Mouse (Mus musculus) heart, embryonic 10.5 days (tissue): Measurements from ENCODE around the gene Kcnd1. TPM values are rescaled to one million over a fixed set of nuclear protein-coding genes. Genes with fewer than 3 reads are reported as not detected.
"Not testable (repeated sequence)": the region's sequence is repeated elsewhere in the genome, so short reads cannot be mapped to it uniquely, and the experiment has no call there.

ENCODE experiments used
- DNase-seq: peaks from one replicate; pipeline ENCODE4 v3.0.0-alpha.2; 2017; ENCODE audit warnings: low spot score
- H3K27ac ChIP-seq: fragments of 300-500 bp; sonication (generic); 2 replicates; pipeline ENCODE4 v1.5.1; 2016; ENCODE audit warnings: mild to moderate bottlenecking
- H3K27me3 ChIP-seq: fragments of 300-500 bp; sonication (generic); 2 replicates; pipeline ENCODE4 v1.6.1; 2016; ENCODE audit warnings: mild to moderate bottlenecking; ENCODE audit not compliant: poor library complexity, insufficient read depth, severe bottlenecking
- H3K36me3 ChIP-seq: fragments of 300-500 bp; sonication (generic); 2 replicates; pipeline ENCODE4 v1.6.1; 2016; ENCODE audit warnings: mild to moderate bottlenecking, moderate library complexity
- H3K4me1 ChIP-seq: fragments of 300-500 bp; sonication (generic); 2 replicates; pipeline ENCODE4 v1.6.1; 2016; ENCODE audit warnings: mild to moderate bottlenecking
- H3K4me3 ChIP-seq: fragments of 300-500 bp; sonication (generic); 2 replicates; pipeline ENCODE4 v1.5.1; 2016; ENCODE audit warnings: mild to moderate bottlenecking, moderate library complexity
- H3K9me3 ChIP-seq: fragments of 300-500 bp; sonication (generic); 2 replicates; pipeline ENCODE4 v1.6.1; 2016; ENCODE audit warnings: mild to moderate bottlenecking, moderate library complexity
- WGBS: fragments of 180-500 bp; shearing (Covaris S2); methylation state at CpG from one replicate; pipeline ENCODE4 v1.1.7; 2016; 5-methylcytosine and 5-hydroxymethylcytosine counted together
- polyA plus RNA-seq: library from polyadenylated mRNA; unstranded; fragments of >200 nt; fragmentation: Nextera tagmentation; extraction: Ambion mirVana; gene quantifications from 2 replicates; pipeline ENCODE4 v1.2.1, GENCODE M21; 2016

The Kcnd1 gene
- polyA plus RNA-seq, 1 experiment from 2014 or later: 1.4 TPM

- DNase-seq: no peak
- Histone ChIP-seq H3K4me3 (no peak overlapping the region), H3K27me3 (no peaks in the 10 kb centered on the region), H3K4me1 (no peaks in the 10 kb centered on the region), H3K27ac (no peak overlapping the region), H3K36me3 (peaks cover 24% of the 10 kb centered on the region), H3K9me3 (no peaks in the 10 kb centered on the region)
- WGBS: 81% methylated on average over 3 of the region's 3 CpGs
Measured at GRCm38 (mm10) chrX:7797327-7797726, 24.8 kb upstream of the Kcnd1 start.

GRCm38 (mm10) chrX:7802157-7802556, 19.9 kb upstream of the Kcnd1 start:
- not testable (repeated sequence) for H3K27ac ChIP-seq, H3K4me1 ChIP-seq, H3K9me3 ChIP-seq, H3K27me3 ChIP-seq, H3K4me3 ChIP-seq, DNase-seq
- peaks cover 55% of the 10 kb centered on the region for H3K36me3 ChIP-seq
- 80% methylated on average over 2 of the region's 2 CpGs for WGBS

- H3K4me1 ChIP-seq, H3K4me3 ChIP-seq, H3K9me3 ChIP-seq, H3K27ac ChIP-seq, DNase-seq, H3K27me3 ChIP-seq: not testable (repeated sequence)
- 48% methylated on average over 8 of the region's 8 CpGs for WGBS
- H3K36me3 ChIP-seq: peaks cover 47% of the 10 kb centered on the region; the same call in 1 of the 2 replicates
Measured at GRCm38 (mm10) chrX:7815016-7815415, 7.1 kb upstream of the Kcnd1 start.

- no peaks in the 10 kb centered on the region for H3K4me1 ChIP-seq
- DNase-seq: peak; percentile 77
- no peaks in the 10 kb centered on the region for H3K27me3 ChIP-seq
- 52% methylated on average over 1 of the region's 1 CpGs for WGBS
- no peaks in the 10 kb centered on the region for H3K9me3 ChIP-seq
- H3K4me3 ChIP-seq: no peak overlapping the region
- H3K27ac ChIP-seq: no peak overlapping the region
- no peaks in the 10 kb centered on the region for H3K36me3 ChIP-seq
Measured at GRCm38 (mm10) chrX:7837146-7837545, 15.1 kb downstream of the Kcnd1 start.

- Histone ChIP-seq H3K36me3 (no peaks in the 10 kb centered on the region), H3K27me3 (no peaks in the 10 kb centered on the region), H3K9me3 (no peaks in the 10 kb centered on the region), H3K4me3 (peak overlapping the region; percentile 84), H3K4me1 (no peaks in the 10 kb centered on the region), H3K27ac (peak overlapping the region; percentile 64; the same call in 1 of the 2 replicates)
- no peak for DNase-seq
- 13% methylated on average over 7 of the region's 7 CpGs for WGBS
Measured at GRCm38 (mm10) chrX:7840842-7841162, 18.7 kb downstream of the Kcnd1 start.

GRCm38 (mm10) chrX:7841163-7842162, 19.4 kb downstream of the Kcnd1 start, which contains the start of gene Otud5:
TSS of gene Otud5 (plus strand) at chrX:7841364.
- 11% methylated on average over 74 of the region's 74 CpGs for WGBS
- H3K27ac ChIP-seq: peak within 1 kb of the TSS; percentile 90
- H3K4me1 ChIP-seq: no peaks in the 10 kb centered on the region

GRCm38 (mm10) chrX:7842318-7842717, 20.2 kb downstream of the Kcnd1 start:
- Histone ChIP-seq H3K4me3 (peak overlapping the region; percentile 84), H3K36me3 (no peaks in the 10 kb centered on the region), H3K27ac (peak overlapping the region; percentile 90), H3K27me3 (no peaks in the 10 kb centered on the region), H3K4me1 (no peaks in the 10 kb centered on the region), H3K9me3 (no peaks in the 10 kb centered on the region)
- 19% methylated on average over 42 of the region's 42 CpGs for WGBS
- peak; percentile 74 for DNase-seq

More at GRCm38 (mm10) chrX:7841163-7842162, 19.4 kb downstream of the Kcnd1 start, which contains the start of gene Otud5:
- no peaks in the 10 kb centered on the region for H3K36me3 ChIP-seq
- no peaks in the 10 kb centered on the region for H3K27me3 ChIP-seq
- peak; percentile 98 for DNase-seq
- no peaks in the 10 kb centered on the region for H3K9me3 ChIP-seq
- H3K4me3 ChIP-seq: peak within 1 kb of the TSS; percentile 84

- H3K36me3 ChIP-seq: peaks cover 10% of the 10 kb centered on the region; the same call in 1 of the 2 replicates
- H3K4me1 ChIP-seq: no peaks in the 10 kb centered on the region
- peak; percentile 24 for DNase-seq
- 75% methylated on average over 2 of the region's 2 CpGs for WGBS
- H3K4me3 ChIP-seq: no peak overlapping the region
- no peaks in the 10 kb centered on the region for H3K9me3 ChIP-seq
- H3K27ac ChIP-seq: no peak overlapping the region
- no peaks in the 10 kb centered on the region for H3K27me3 ChIP-seq
Measured at GRCm38 (mm10) chrX:7847845-7848244, 25.8 kb downstream of the Kcnd1 start.

- WGBS: 38% methylated on average over 2 of the region's 2 CpGs
Measured at GRCm38 (mm10) chrX:7854578-7854977, 32.5 kb downstream of the Kcnd1 start.

GRCm38 (mm10) chrX:7859191-7859753, 37.2 kb downstream of the Kcnd1 start:
- no peaks in the 10 kb centered on the region for H3K27me3 ChIP-seq
- 77% methylated on average over 3 of the region's 3 CpGs for WGBS
- no peaks in the 10 kb centered on the region for H3K4me1 ChIP-seq
- no peaks in the 10 kb centered on the region for H3K9me3 ChIP-seq
- H3K36me3 ChIP-seq: peaks cover 6% of the 10 kb centered on the region; the same call in 1 of the 2 replicates
- DNase-seq: no peak
- no peak overlapping the region for H3K4me3 ChIP-seq
- no peak overlapping the region for H3K27ac ChIP-seq

More at GRCm38 (mm10) chrX:7854578-7854977, 32.5 kb downstream of the Kcnd1 start:
- DNase-seq: no peak
- Histone ChIP-seq H3K27me3 (no peaks in the 10 kb centered on the region), H3K4me1 (no peaks in the 10 kb centered on the region), H3K36me3 (peaks cover 12% of the 10 kb centered on the region), H3K9me3 (no peaks in the 10 kb centered on the region), H3K4me3 (no peak overlapping the region), H3K27ac (no peak overlapping the region)

GRCm38 (mm10) chrX:7863181-7863580, 41.1 kb downstream of the Kcnd1 start:
- no peaks in the 10 kb centered on the region; the same call in 1 of the 2 replicates for H3K4me1 ChIP-seq
- no peak for DNase-seq
- H3K27ac ChIP-seq: no peak overlapping the region
- H3K4me3 ChIP-seq: no peak overlapping the region
- H3K27me3 ChIP-seq: no peaks in the 10 kb centered on the region
- H3K36me3 ChIP-seq: peaks cover 9% of the 10 kb centered on the region
- WGBS: 82% methylated on average over 1 of the region's 1 CpGs
- H3K9me3 ChIP-seq: no peaks in the 10 kb centered on the region

GRCm38 (mm10) chrX:7864551-7864950, 42.5 kb downstream of the Kcnd1 start:
- no peaks in the 10 kb centered on the region; the same call in 1 of the 2 replicates for H3K4me1 ChIP-seq
- no peak overlapping the region for H3K27ac ChIP-seq
- peaks cover 14% of the 10 kb centered on the region for H3K36me3 ChIP-seq
- no peak for DNase-seq
- no peak overlapping the region for H3K4me3 ChIP-seq
- no peaks in the 10 kb centered on the region for H3K27me3 ChIP-seq
- H3K9me3 ChIP-seq: no peaks in the 10 kb centered on the region
- WGBS: 71% methylated on average over 3 of the region's 3 CpGs

GRCm38 (mm10) chrX:7865343-7865742, 43.3 kb downstream of the Kcnd1 start:
- Histone ChIP-seq H3K27me3 (no peaks in the 10 kb centered on the region), H3K9me3 (no peaks in the 10 kb centered on the region), H3K36me3 (peaks cover 14% of the 10 kb centered on the region), H3K27ac (no peak overlapping the region), H3K4me3 (no peak overlapping the region), H3K4me1 (no peaks in the 10 kb centered on the region; the same call in 1 of the 2 replicates)
- 36% methylated on average over 2 of the region's 2 CpGs for whole genome bisulfite sequencing
- no peak for DNase-seq
